Mouse (Mus musculus) C2C12 (cell line): ENCODE results near the gene Ift81. TPM values are rescaled to one million over a fixed set of nuclear protein-coding genes. Genes with fewer than 3 reads are reported as not detected.

Source experiments
- H3K27me3 ChIP-seq: one replicate; pipeline ENCODE4 v1.6.1; 2011; ENCODE audit not compliant: control insufficient read depth, insufficient read depth, insufficient read length
- H3K36me3 ChIP-seq: one replicate; pipeline ENCODE4 v1.6.1; 2011; ENCODE audit not compliant: control insufficient read depth, insufficient read depth
- H3K4me3 ChIP-seq: one replicate; pipeline ENCODE4 v1.5.1; 2011; ENCODE audit warnings: mild to moderate bottlenecking, control low read depth; ENCODE audit not compliant: poor library complexity, insufficient read depth, severe bottlenecking
- H3K79me2 ChIP-seq: one replicate; pipeline ENCODE4 v1.6.1; 2011; ENCODE audit not compliant: control insufficient read depth, insufficient read depth
- H3K79me3 ChIP-seq: one replicate; pipeline ENCODE4 v1.6.1; 2011; ENCODE audit warnings: low read depth, control low read depth
- H3ac ChIP-seq: one replicate; pipeline ENCODE3; 2011; ENCODE audit warnings: low read depth; ENCODE audit not compliant: control insufficient read depth, insufficient read length
- CEBPB ChIP-seq: IDR thresholded peaks from one replicate; pipeline ENCODE4 v1.6.1; 2011; ENCODE audit warnings: low read depth, mild to moderate bottlenecking, control low read depth, moderate library complexity
- CTCF ChIP-seq: IDR thresholded peaks from one replicate; pipeline ENCODE4 v1.5.1; 2011; ENCODE audit not compliant: control insufficient read depth, insufficient read depth, insufficient read length
- FOSL1 ChIP-seq: IDR thresholded peaks from one replicate; pipeline ENCODE4 v1.8.0; 2011; ENCODE audit warnings: mild to moderate bottlenecking, low read length; ENCODE audit not compliant: poor library complexity, insufficient read depth, severe bottlenecking
- MAX ChIP-seq: IDR thresholded peaks from one replicate; pipeline ENCODE4 v1.6.1; 2011; ENCODE audit warnings: mild to moderate bottlenecking, control low read depth
- MYOD1 ChIP-seq: IDR thresholded peaks from one replicate; pipeline ENCODE4 v1.6.1; 2011; ENCODE audit warnings: low read depth; ENCODE audit not compliant: control insufficient read depth, insufficient read length
- MYOG ChIP-seq: IDR thresholded peaks from one replicate; pipeline ENCODE4 v1.6.1; 2011; ENCODE audit not compliant: control insufficient read depth, insufficient read length; ENCODE audit errors: extremely low read depth
- USF1 ChIP-seq: IDR thresholded peaks from one replicate; pipeline ENCODE4 v1.6.1; 2011; ENCODE audit warnings: low read depth, mild to moderate bottlenecking, control low read depth, moderate library complexity
- polyA plus RNA-seq: library from polyadenylated mRNA; unstranded; fragments of >200 nt; fragmentation: generic; extraction: Trizol; gene quantifications from one replicate; pipeline ENCODE4 v1.2.1, GENCODE M21; 2012; ENCODE audit warnings: missing spikeins

Ift81 gene
- polyA plus RNA-seq, 1 experiment: 3.5 TPM

DNA sequence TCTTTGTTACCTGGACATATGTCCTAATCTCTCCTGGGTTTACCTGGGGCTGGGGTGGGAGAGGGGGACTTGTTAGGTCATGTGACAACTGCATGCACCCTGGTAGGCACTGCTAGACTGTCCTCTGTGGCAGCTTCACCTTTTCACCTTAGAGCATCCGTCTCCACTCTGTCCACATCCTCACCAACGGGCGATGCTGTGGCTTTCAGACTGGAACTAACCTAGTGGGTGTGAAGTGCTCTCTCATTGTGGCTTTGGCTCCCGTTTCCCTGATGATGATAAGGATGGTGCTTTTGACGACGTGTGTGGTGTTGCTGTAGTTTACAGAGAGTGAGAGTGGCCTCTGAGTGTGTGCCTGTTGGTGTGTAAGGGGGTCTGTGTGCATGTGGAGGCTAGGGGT lies 31.0 kb upstream of the Ift81 start:
- Histone ChIP-seq H3K79me3 (no peaks in the 10 kb centered on the region), H3K27me3 (no peaks in the 10 kb centered on the region), H3K36me3 (no peaks in the 10 kb centered on the region), H3ac (no peak overlapping the region), H3K4me3 (no peak overlapping the region), H3K79me2 (no peaks in the 10 kb centered on the region)
- TF ChIP-seq CEBPB (no peak), MYOD1 (no peak), MYOG (no peak), MAX (no peak), CTCF (no peak), FOSL1 (no peak), USF1 (no peak)

DNA sequence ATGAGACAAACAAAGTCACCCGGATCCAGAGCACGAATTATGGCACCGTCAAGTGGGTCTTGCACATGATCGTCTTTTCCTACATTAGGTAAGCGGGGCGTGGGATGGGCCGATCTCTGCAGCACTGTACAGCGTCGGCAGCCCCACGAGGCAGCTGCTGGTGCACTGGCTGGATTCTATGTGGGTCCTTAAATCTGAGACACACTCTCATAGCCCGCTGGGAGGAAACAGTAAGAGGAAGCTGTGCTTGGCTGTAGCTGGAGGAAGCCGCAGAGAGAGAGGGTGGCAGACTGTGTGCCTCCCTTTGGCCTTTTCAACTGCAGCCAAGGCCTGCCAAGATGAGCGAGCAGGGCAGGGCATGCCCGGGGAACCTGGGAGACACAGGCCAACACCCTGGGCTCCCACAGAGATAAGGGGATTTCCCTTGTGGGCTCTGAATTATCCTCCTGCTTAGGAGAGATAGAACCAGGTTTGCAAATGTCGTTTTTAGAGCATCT lies 29.8 kb upstream of the Ift81 start:
- Histone ChIP-seq H3ac (no peak overlapping the region), H3K27me3 (no peaks in the 10 kb centered on the region), H3K4me3 (no peak overlapping the region), H3K36me3 (no peaks in the 10 kb centered on the region), H3K79me2 (no peaks in the 10 kb centered on the region), H3K79me3 (no peaks in the 10 kb centered on the region)
- TF ChIP-seq CTCF (no peak), MYOG (no peak), USF1 (no peak), FOSL1 (no peak), MYOD1 (no peak), CEBPB (no peak), MAX (no peak)

DNA sequence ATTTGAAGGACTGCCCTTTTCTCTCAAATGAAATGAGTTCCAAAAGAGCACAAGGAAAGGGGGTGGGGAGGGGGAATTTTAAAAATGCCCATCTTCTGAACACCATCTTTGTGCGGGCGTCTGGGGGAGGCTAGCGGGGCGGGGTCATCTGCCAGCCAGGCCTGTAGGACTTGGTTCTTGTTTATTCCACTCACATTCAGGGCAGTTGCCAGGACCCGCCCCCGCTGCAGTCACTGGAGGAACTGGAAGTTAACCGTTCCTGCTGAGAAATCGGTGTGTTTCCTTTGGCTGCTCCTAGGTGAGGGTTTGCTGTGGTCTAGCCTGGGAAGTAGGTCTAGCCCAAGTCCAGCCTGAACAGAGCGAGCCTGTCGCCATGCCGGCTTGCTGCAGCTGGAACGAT lies 29.4 kb upstream of the Ift81 start, which contains the start of gene P2rx7:
Gene P2rx7, plus strand, starts transcription at position 211 of the 400 bp plus-strand sequence.
- Histone ChIP-seq H3K4me3 (no peak within 1 kb of the TSS), H3K36me3 (no peaks in the 10 kb centered on the region), H3K79me2 (no peaks in the 10 kb centered on the region), H3K79me3 (no peaks in the 10 kb centered on the region), H3K27me3 (no peaks in the 10 kb centered on the region), H3ac (no peak within 1 kb of the TSS)
- TF ChIP-seq FOSL1 (no peak), CEBPB (no peak), MAX (no peak), MYOD1 (no peak), USF1 (no peak), MYOG (no peak), CTCF (no peak)

DNA sequence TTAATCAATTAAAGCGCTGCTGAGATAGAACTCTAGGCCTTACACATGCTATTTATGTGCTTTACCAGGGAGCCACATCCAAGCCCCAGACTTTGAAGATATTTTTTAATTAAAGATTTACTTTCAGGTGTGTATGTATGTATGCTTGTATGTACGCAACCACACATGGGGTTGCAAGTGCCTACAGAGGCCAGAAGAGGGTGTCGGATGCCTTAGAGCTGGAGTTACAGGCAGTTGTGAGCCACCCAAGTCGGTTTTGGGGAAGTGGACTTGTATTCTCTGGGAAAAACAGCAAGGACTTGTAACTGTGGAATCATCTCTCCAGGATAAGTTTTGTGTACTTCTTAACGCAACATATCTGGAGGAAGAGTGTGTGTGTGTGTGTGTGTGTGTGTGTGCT lies 25.7 kb upstream of the Ift81 start:
- Histone ChIP-seq H3ac (no peak overlapping the region), H3K36me3 (no peaks in the 10 kb centered on the region), H3K4me3 (no peak overlapping the region), H3K79me3 (no peaks in the 10 kb centered on the region), H3K27me3 (no peaks in the 10 kb centered on the region), H3K79me2 (no peaks in the 10 kb centered on the region)
- TF ChIP-seq MYOG (no peak), MAX (no peak), CTCF (no peak), USF1 (no peak), CEBPB (no peak), FOSL1 (no peak), MYOD1 (no peak)

DNA sequence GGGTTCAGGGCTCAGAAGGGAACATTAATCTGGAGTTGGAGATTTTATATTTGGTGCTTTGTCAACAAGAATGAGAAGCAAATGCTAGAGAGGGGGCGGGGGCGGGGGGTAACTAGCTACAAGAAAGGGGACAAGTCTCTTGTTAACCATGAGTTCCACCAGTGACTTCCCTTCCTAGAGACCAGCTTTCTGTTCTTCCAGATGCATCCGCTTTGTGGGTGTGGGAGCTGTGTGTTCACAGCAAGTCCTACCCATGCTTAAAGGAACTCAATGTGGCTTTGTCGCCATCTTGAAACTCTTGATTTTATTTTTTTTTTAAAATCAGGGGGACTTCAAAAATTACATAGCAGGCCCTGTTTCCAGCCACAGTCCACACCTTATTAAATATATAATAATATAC lies 25.2 kb upstream of the Ift81 start:
- H3K27me3 ChIP-seq: no peaks in the 10 kb centered on the region
- no peak overlapping the region for H3ac ChIP-seq
- no peaks in the 10 kb centered on the region for H3K36me3 ChIP-seq
- H3K4me3 ChIP-seq: no peak overlapping the region
- TF ChIP-seq CEBPB (no peak), USF1 (no peak), CTCF (no peak), MYOD1 (no peak)
- no peaks in the 10 kb centered on the region for H3K79me3 ChIP-seq
- H3K79me2 ChIP-seq: no peaks in the 10 kb centered on the region

DNA sequence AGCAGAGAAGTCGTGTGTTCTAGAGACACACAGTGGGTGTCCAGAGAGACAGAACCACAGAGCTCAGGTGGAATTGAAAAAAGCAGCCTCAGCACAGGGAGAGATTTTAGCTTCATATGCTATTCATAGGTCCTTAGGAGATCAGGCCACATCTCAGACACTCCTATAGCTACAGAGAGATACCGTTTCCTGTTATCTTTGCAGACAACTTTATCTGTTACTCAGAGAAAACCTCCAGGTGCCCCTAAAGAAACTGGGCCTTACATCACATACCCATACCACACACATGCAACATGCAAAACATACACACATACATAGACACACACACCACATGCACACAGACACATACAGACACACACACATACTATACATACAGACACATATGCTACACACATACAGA lies 24.0 kb upstream of the Ift81 start:
- Histone ChIP-seq H3K79me2 (no peaks in the 10 kb centered on the region), H3K36me3 (no peaks in the 10 kb centered on the region), H3K4me3 (no peak overlapping the region), H3K79me3 (no peaks in the 10 kb centered on the region), H3ac (no peak overlapping the region), H3K27me3 (no peaks in the 10 kb centered on the region)
- no peak for TF ChIP-seq FOSL1
- no peak for TF ChIP-seq MAX
- no peak for TF ChIP-seq USF1
- TF ChIP-seq CTCF: no peak
